Mouse (Mus musculus) myocyte (in vitro differentiated cells): ENCODE measurements around the gene Dusp13. TPM values are rescaled to one million over a fixed set of nuclear protein-coding genes. Genes with fewer than 3 reads are reported as not detected.

Experiments
- H3K27me3 ChIP-seq: one replicate; pipeline ENCODE4 v1.6.1; 2011; ENCODE audit not compliant: control insufficient read depth, insufficient read depth, insufficient read length
- H3K36me3 ChIP-seq: one replicate; pipeline ENCODE4 v1.6.1; 2011; ENCODE audit not compliant: control insufficient read depth, insufficient read depth
- H3K4me2 ChIP-seq: one replicate; pipeline ENCODE4 v1.6.1; 2011; ENCODE audit warnings: low read depth, control low read depth
- H3K4me3 ChIP-seq: one replicate; pipeline ENCODE4 v1.5.1; 2011; ENCODE audit warnings: mild to moderate bottlenecking, control low read depth, moderate library complexity
- H3K79me2 ChIP-seq: one replicate; pipeline ENCODE4 v1.6.1; 2011; ENCODE audit not compliant: control insufficient read depth, insufficient read depth
- H3ac ChIP-seq: one replicate; pipeline ENCODE4 v1.6.1; 2011; ENCODE audit not compliant: control insufficient read depth, insufficient read length
- CEBPB ChIP-seq: IDR thresholded peaks from 2 replicates; pipeline ENCODE4 v1.6.1; 2011; ENCODE audit warnings: mild to moderate bottlenecking, moderate library complexity; ENCODE audit not compliant: poor library complexity, insufficient read depth, severe bottlenecking
- E2F4 ChIP-seq: IDR thresholded peaks from one replicate; pipeline ENCODE4 v1.6.1; 2011; ENCODE audit warnings: mild to moderate bottlenecking, control low read depth, moderate library complexity; ENCODE audit not compliant: insufficient read depth
- MAX ChIP-seq: IDR thresholded peaks from one replicate; pipeline ENCODE4 v1.6.1; 2011; ENCODE audit warnings: low read depth, mild to moderate bottlenecking, control low read depth
- MYOD1 ChIP-seq, 3 experiments: IDR thresholded peaks; one replicate each; pipeline ENCODE4 v1.6.1; 2011; ENCODE audit warnings: control low read depth in 2 of 3, low read depth in 2 of 3, mild to moderate bottlenecking in 2 of 3, moderate library complexity in 1 of 3; ENCODE audit not compliant: insufficient read length in 2 of 3, control insufficient read depth in 1 of 3
- MYOG ChIP-seq, 3 experiments: IDR thresholded peaks; one replicate each; pipeline ENCODE4 v1.6.1; 2011; ENCODE audit warnings: control low read depth in 2 of 3, low read depth in 2 of 3, mild to moderate bottlenecking in 2 of 3; ENCODE audit not compliant: insufficient read length in 2 of 3, control insufficient read depth in 1 of 3, insufficient read depth in 1 of 3
- POLR2A ChIP-seq: IDR thresholded peaks from one replicate; pipeline ENCODE4 v1.6.1; 2011; ENCODE audit warnings: low read depth, mild to moderate bottlenecking, control low read depth, moderate library complexity; ENCODE audit not compliant: insufficient read length
- POLR2AphosphoS2 ChIP-seq: IDR thresholded peaks from one replicate; pipeline ENCODE4 v1.6.1; 2011; ENCODE audit warnings: low read depth, control low read depth; ENCODE audit not compliant: insufficient read length
- REST ChIP-seq: IDR thresholded peaks from one replicate; pipeline ENCODE4 v1.6.1; 2011; ENCODE audit warnings: mild to moderate bottlenecking, control low read depth, moderate library complexity; ENCODE audit not compliant: insufficient read depth, insufficient read length
- SRF ChIP-seq: IDR thresholded peaks from one replicate; pipeline ENCODE4 v1.6.1; 2011; ENCODE audit warnings: low read depth; ENCODE audit not compliant: control insufficient read depth, insufficient read length
- TCF12 ChIP-seq: IDR thresholded peaks from one replicate; pipeline ENCODE4 v1.6.1; 2011; ENCODE audit warnings: mild to moderate bottlenecking, control low read depth; ENCODE audit not compliant: poor library complexity, insufficient read depth, severe bottlenecking
- TCF3 ChIP-seq: IDR thresholded peaks from one replicate; pipeline ENCODE4 v1.6.1; 2011; ENCODE audit warnings: low read depth, control low read depth; ENCODE audit not compliant: insufficient read length
- USF1 ChIP-seq: IDR thresholded peaks from one replicate; pipeline ENCODE4 v1.6.1; 2011; ENCODE audit warnings: low read depth, mild to moderate bottlenecking, control low read depth, moderate library complexity
- polyA plus RNA-seq: library from polyadenylated mRNA; unstranded; fragments of >200 nt; fragmentation: generic; extraction: Trizol; gene quantifications from one replicate; pipeline ENCODE4 v1.2.1, GENCODE M21; 2012; ENCODE audit warnings: missing spikeins

Gene Dusp13
- polyA plus RNA-seq, 1 experiment = 24.6 TPM

- no peak overlapping the region for H3ac ChIP-seq
- peaks cover 20% of the 10 kb centered on the region for H3K36me3 ChIP-seq
- H3K79me2 ChIP-seq = peaks cover 84% of the 10 kb centered on the region
- no peaks in the 10 kb centered on the region for H3K27me3 ChIP-seq
- H3K4me3 ChIP-seq = no peak overlapping the region
- H3K4me2 ChIP-seq = no peak overlapping the region
- no peak for TF ChIP-seq USF1
- TF ChIP-seq MYOD1 (IDR thresholded peaks at IDR 0.05; ENCODE audit: control insufficient read depth in 1 of 3, insufficient read length in 2 of 3, low read depth in 2 of 3) = no peak
- TF ChIP-seq REST = no peak
- no peak for TF ChIP-seq MYOG (IDR thresholded peaks at IDR 0.05; ENCODE audit: control insufficient read depth in 1 of 3, insufficient read depth in 1 of 3, insufficient read length in 2 of 3, low read depth in 2 of 3)
Measured at GRCm38 (mm10) chr14:21772506-21773281, 21.7 kb upstream of the Dusp13 start.

GRCm38 (mm10) chr14:21766398-21766958 lies 15.5 kb upstream of the Dusp13 start:
- TF ChIP-seq SRF (no peak), POLR2A (no peak), MYOD1 (IDR thresholded peaks at IDR 0.05; ENCODE audit: control insufficient read depth in 1 of 3, insufficient read length in 2 of 3, low read depth in 2 of 3) (peak in 2 of 3 experiments; percentile 60 to 80), TCF12 (no peak), CEBPB (0 out of 2 replicates have a peak, but pooled peaks have one; percentile 40), POLR2AphosphoS2 (no peak), TCF3 (no peak)
- no peaks in the 10 kb centered on the region for H3K36me3 ChIP-seq
- peak overlapping the region; percentile 76 for H3K4me2 ChIP-seq
- no peak overlapping the region for H3K4me3 ChIP-seq
- H3K27me3 ChIP-seq = no peaks in the 10 kb centered on the region
- H3ac ChIP-seq = no peak overlapping the region
- peaks cover 92% of the 10 kb centered on the region for H3K79me2 ChIP-seq

- no peak for TF ChIP-seq USF1
- no peak for TF ChIP-seq TCF12
- TF ChIP-seq MYOG (IDR thresholded peaks at IDR 0.05; ENCODE audit: control insufficient read depth in 1 of 3, insufficient read depth in 1 of 3, insufficient read length in 2 of 3, low read depth in 2 of 3) = no peak
- TF ChIP-seq E2F4 = no peak
- TF ChIP-seq CEBPB = no peak
- no peak for TF ChIP-seq POLR2AphosphoS2
- Histone ChIP-seq H3K4me3 (no peak overlapping the region), H3K4me2 (peak overlapping the region; percentile 76), H3K36me3 (no peaks in the 10 kb centered on the region), H3K79me2 (peaks cover 94% of the 10 kb centered on the region), H3ac (no peak overlapping the region), H3K27me3 (no peaks in the 10 kb centered on the region)
Measured at GRCm38 (mm10) chr14:21765754-21766397, 14.9 kb upstream of the Dusp13 start.

GRCm38 (mm10) chr14:21764646-21765045 lies 13.7 kb upstream of the Dusp13 start:
- H3K4me3 ChIP-seq = no peak overlapping the region
- no peak overlapping the region for H3ac ChIP-seq
- H3K36me3 ChIP-seq = no peaks in the 10 kb centered on the region
- H3K79me2 ChIP-seq = peaks cover 87% of the 10 kb centered on the region
- TF ChIP-seq TCF3 (no peak), E2F4 (no peak), CEBPB (no peak), POLR2AphosphoS2 (no peak), SRF (no peak), POLR2A (no peak), MAX (no peak), REST (no peak), MYOG (IDR thresholded peaks at IDR 0.05; ENCODE audit: control insufficient read depth in 1 of 3, insufficient read depth in 1 of 3, insufficient read length in 2 of 3, low read depth in 2 of 3) (no peak), MYOD1 (IDR thresholded peaks at IDR 0.05; ENCODE audit: control insufficient read depth in 1 of 3, insufficient read length in 2 of 3, low read depth in 2 of 3) (no peak), TCF12 (no peak), USF1 (no peak)
- H3K27me3 ChIP-seq = no peaks in the 10 kb centered on the region
- no peak overlapping the region for H3K4me2 ChIP-seq

GRCm38 (mm10) chr14:21763736-21764135 lies 12.8 kb upstream of the Dusp13 start:
- Histone ChIP-seq H3K36me3 (no peaks in the 10 kb centered on the region), H3ac (no peak overlapping the region), H3K27me3 (no peaks in the 10 kb centered on the region), H3K79me2 (peaks cover 86% of the 10 kb centered on the region), H3K4me3 (no peak overlapping the region), H3K4me2 (no peak overlapping the region)
- TF ChIP-seq MYOG (IDR thresholded peaks at IDR 0.05; ENCODE audit: control insufficient read depth in 1 of 3, insufficient read depth in 1 of 3, insufficient read length in 2 of 3, low read depth in 2 of 3) (no peak), CEBPB (no peak), TCF3 (no peak), E2F4 (no peak), REST (no peak), MAX (no peak)
